Mouse (Mus musculus) layer of hippocampus, adult 18-20 months (tissue): ENCODE results near the gene D430042O09Rik. TPM values are rescaled to one million over a fixed set of nuclear protein-coding genes. Genes with fewer than 3 reads are reported as not detected.
A peak's percentile ranks its signal among the peaks of the same experiment; 100 is the strongest.

Experiments used
- DNase-seq, 2 experiments: peaks; one replicate each; pipeline ENCODE4 v3.0.0; 2022; ENCODE audit warnings: low spot score in 2 of 2
- total RNA-seq, 2 experiments: library from RNA; stranded (reverse); gene quantifications; 2 replicates each; pipeline ENCODE4 v1.2.3; 2021

The D430042O09Rik gene
- total RNA-seq, 2 experiments from 2014 or later = 28.4 to 29.5 TPM

- no peak for DNase-seq
These were observed 82.4 kb downstream of the D430042O09Rik start for GRCm38 (mm10) chr7:125790039-125790438.

DNA sequence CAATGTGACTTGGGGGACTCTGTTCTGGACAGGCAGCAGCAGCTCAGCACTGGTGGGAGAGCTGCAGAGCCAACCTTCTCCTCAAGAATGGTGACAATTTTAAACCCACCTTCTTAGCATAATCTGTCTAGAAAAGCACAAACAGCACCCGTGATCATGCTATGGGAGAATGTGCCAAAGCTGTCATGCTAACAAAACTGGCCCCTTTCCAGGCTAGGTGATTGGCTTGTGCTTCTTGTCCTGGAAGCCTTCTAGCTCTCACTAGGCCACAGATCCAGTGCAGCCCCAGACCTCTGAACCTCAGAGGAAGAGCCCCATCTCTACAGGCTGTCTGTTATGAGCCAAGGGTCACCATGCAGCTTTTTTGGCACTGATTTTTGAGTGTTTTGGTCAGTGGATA, 98.9 kb downstream of the D430042O09Rik start:
- DNase-seq = no peak

DNA sequence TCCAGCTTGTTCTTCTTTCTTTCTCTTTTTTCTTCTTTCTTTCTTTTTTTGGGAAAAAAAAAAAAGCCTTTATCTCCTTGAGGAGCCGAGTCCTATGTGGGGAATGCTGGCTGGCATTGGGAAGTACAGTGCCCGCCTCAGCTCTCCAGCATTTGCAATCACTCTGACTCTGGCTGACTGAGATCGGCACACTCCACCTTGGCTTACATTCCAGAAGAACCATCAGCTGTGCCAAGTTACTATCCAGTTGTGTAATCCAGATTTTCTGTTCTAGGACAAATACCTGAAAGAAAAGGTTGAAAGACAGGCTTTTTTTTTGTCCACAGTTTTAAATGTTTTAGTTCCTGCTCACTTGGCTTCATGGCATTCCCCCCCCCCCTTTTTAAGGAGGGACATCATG, 100.5 kb downstream of the D430042O09Rik start:
- DNase-seq = no peak

DNA sequence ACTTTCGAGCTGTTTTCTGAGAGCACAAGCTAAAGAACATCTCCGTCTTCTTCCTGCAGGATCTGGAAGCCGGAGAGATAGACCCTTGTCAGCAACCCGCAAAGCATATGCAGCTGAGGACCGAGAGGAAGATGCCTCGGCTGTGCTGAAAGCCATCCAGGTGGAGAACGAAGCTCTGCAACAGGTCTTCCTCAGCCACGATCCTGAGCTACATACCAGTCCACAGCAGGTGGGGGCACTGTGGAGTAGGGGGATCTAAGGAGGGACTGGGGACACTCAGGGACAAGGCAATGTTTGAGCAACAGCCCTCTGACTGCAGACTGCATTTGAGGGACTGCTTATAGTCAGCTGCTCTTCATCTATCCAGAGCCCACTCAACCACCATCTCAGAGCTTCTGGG, 105.0 kb downstream of the D430042O09Rik start:
- no peak for DNase-seq

DNA sequence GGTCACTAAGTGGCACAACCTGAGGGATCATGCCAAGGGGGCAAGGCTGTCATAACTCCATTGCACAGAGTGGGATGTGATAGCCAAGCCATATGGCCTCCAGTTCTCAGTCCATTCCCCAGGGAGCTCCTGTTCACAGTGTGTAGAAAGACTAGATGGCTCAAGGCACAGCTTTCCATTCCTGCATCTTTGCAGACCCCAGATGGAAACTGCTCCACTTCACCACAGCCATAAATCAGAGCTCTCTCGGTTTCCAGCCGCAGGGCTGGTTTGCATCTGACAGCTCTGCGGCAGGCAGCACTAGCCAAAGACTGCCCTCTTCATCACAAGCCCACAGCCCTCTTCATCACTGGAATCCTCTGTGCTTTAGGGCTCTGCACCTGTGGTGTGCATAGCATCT, 108.0 kb downstream of the D430042O09Rik start:
- no peak for DNase-seq

- no peak for DNase-seq
These were observed 110.6 kb downstream of the D430042O09Rik start for GRCm38 (mm10) chr7:125818301-125818712.

DNA sequence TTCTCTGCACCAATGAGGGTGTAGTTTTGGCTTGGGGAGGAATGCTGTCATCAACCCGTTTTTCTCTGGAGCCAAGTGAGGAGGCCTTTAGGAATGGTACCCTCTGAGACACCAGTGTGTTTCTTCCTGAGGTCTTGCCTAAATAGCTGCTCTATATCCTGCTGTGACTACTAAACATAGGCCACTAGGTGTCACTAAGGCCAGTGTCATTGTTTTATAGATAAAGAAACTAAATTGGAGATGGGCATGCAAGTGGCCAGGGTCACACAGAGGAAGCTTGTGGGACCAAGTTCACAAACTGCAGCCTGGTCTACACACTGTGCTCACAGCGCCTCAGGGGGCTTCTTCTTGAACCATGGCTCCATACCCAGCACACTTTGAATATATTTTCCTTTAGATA, 112.5 kb downstream of the D430042O09Rik start:
- peak in 1 of 2 experiments; percentile 16 for DNase-seq

DNA sequence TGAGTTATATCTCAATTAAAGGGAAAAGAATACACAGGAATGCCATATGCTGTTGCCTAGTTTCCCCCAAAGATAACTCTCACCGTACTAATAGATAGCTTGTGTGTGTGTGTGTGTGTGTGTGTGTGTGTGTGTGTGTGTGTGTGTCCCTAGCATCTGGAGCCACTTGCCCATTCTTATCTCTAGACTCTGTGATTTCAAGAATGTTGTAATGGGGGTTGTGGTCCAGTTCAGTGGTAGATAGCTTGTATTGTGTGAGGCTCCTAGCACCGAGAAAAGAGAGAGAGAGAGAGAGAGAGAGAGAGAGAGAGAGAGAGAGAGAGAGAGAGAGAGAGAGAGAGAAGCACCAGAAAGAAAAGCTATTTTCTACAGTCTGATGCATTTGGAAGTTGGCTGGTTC, 118.7 kb downstream of the D430042O09Rik start:
- DNase-seq = no peak

GRCm38 (mm10) chr7:125826887-125827286, 119.2 kb downstream of the D430042O09Rik start:
- no peak for DNase-seq

DNA sequence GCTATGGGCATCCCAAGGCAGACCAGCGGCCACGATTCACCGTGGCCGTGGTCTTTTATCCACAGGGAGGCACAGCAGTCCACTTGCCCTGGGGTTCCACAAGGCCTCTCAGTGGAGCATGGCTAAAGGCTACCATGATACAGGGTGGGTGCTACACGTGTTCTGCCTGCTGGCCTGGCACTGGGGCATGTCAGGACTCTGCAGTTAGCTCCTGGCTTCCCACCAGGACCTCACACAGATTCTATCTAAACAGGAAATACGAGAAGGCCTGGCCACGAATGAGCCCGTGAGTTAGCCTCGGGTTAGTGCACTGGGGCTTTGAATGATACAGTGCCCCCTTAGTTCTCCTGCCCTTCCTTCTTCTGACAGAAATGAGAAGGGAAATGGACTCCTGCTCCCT, 119.7 kb downstream of the D430042O09Rik start:
- no peak for DNase-seq

GRCm38 (mm10) chr7:125828561-125828960, 120.9 kb downstream of the D430042O09Rik start:
- DNase-seq = no peak

DNA sequence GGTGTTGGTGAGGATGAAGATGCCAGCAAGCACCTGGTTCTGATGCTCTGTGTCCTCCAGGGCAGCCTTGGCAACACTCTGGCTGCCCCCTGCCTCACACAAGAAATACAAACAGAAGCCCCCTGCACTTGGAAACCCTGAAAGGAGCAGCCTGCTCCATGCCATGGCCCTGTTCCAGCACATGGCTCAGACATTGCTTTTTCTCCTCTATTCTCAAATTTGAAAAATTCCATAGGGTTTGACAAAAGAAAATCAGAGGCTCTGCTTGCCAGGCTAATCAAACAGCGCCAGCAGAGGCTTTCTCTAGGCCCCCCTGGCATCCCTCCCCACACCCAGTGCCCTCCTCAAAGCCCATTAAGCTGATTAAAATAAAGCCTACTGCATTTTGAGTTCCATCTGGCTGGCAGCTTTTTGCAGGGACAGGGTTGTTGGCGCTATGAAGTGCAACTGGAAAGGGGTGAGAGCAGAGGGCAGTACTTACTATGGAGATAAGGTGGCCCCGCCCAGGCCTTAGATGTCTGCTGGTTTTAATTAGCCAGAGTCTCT, 121.5 kb downstream of the D430042O09Rik start:
- DNase-seq = no peak

GRCm38 (mm10) chr7:125832767-125833166, 125.1 kb downstream of the D430042O09Rik start:
- DNase-seq = no peak

DNA sequence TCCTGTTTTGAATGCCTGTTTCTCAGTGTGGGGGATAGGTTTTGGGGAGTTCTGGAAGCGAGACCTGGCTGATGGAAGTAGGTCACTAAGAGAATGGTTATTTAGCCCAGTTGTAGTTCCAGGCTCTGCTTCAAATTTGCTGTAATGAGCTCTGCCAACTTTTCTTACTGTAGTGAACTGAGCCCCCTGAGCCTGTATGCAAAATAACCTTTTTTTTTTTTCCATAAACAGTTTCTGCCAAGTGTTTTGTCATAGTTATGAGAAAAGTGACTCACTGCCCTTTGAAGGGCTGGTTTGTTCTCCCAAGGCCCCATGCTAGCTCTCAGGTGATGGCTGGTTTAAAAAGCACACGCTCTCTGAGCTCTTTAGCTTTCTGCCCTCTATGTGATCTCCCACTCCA, 125.8 kb downstream of the D430042O09Rik start:
- no peak for DNase-seq

DNA sequence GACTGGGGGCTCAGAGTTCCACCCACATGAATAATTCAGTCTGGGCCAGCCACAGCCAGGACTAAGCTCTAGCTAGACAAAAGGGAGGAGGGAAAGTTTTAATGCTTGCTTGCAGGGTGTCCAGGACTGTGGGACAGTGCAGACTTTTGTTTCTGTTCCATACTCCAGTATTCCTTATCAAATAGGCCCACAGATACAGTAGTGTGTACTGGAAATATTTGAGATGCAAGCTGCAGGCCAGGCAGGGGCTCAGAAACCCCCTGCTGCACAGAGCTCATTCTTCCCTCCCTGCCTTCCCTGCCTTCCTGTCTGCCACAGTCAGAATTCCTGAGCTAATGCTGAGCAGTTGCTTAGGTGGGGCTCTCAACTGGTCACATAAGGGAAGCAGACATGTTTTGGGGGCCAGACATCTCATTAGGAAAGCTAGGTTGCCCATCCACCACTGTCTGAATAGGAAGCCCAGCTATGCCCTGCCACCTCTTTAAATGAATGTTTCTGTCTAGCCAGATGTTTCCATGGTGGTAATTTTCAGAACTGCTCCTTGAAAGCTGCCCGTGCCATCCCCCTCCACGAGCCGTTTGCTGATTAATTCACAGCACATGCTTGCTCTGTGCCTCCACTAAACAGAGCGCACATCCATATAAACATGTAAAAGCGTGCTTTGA, 130.5 kb downstream of the D430042O09Rik start:
- no peak for DNase-seq

DNA sequence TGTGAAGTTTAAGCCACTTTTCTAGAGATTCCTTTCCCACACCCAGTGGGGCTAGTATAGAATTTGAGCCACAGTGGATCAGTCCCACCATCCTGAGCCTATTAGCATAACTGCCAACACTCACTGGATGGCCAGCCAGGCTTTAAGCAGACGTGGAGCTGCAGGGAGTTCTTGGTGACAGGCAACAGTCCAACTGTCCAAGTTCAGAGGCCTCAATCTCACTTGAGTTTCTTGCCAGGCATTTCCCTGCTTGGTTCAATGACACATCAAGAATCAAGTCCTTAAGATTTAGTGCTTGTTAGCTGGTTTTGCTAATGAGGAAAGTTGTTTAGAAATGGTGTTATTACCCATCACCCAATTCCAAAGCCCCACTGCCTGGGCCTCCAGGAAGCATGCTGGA, 137.9 kb downstream of the D430042O09Rik start:
- no peak for DNase-seq

DNA sequence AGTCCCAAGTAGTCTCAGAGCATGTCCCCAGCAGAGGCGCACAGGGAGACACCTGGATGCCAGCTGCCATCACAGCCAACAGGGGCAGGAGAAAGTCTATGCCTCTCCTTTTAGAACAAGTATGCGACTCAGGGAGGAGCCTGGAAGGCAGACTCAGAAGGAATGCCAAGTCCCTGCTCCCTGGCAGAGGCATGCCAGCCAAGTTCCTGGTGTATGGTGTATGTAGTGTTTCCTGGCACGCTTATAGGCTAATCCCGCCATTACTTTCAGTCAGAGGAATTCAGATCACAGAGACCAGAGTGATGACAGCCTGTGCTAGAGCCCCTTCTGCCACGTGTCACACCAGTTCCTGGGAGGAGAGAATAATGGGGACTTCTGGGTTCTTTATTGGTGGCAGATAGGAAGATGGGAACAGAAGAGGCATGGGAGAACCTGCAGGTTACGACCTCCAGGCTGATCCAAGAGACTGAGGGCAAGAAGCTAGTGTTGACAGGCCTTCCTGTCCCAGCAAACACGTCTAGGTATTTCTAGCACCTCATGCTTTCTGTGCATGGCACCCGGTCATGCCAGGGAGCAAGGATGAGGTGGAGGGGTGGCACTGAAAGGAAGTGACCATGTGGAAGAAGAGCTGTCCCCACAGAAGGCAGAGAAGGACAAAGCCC, 139.3 kb downstream of the D430042O09Rik start:
- DNase-seq = no peak

GRCm38 (mm10) chr7:125847528-125847866, 139.8 kb downstream of the D430042O09Rik start:
- no peak for DNase-seq

DNA sequence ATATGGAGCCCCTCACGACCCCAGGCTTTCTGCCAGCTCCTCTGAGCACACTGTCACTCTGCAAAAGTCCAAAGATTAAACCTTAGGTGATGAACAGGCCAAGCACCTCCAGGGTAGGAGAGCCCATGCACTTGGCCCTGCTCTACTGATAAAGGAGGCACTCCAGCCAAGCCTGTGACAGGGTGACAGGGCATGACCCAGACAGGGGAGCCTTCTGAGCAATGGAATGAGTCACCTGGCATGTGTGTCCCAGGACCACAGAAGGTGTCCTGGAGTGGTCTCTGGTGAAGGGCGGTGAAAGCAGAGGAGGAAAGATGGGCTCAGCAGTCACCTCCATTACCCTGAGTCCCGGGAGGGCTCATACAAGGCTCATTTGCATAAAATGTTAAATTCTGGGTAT, 151.9 kb downstream of the D430042O09Rik start:
- DNase-seq = no peak

DNA sequence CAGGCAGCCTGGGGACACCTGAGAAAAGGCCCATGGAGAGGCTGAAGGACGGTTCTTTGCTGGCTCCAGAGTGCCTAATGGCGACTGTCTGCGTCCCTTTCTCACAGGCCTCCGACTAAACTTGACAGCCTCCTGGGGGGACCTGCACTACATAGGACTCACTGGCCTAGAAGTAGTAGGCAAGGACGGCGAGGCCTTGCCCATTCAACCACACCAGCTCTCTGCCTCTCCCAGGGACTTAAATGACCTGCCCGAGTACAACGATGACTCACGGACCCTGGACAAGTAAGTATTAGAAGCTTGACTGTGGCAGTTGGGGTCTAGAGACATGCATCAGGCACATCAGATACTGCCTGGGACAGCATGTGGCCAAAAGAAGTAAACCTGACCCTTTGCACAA, 152.7 kb downstream of the D430042O09Rik start:
- DNase-seq = no peak

DNA sequence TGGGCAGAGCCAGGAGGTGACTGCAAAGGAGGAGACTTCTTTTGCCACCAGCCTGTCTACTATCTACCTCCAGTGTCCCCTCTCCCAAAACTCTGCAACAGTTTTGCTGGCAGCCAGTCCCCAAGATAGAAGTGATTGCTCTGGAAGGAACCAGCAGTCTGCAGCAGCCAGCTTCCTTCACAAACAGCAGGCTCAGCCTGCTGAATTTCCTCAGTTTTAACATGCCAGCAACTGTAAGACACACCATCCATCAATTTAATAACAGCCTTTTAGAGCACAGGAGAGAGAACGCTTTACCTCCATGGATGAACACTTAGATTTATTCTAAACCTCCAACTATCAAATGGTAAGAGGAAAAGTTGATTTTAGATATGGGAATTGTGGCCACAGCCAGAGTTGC, 156.3 kb downstream of the D430042O09Rik start:
- DNase-seq = no peak

GRCm38 (mm10) chr7:125865234-125865633, 157.5 kb downstream of the D430042O09Rik start:
- DNase-seq = no peak

DNA sequence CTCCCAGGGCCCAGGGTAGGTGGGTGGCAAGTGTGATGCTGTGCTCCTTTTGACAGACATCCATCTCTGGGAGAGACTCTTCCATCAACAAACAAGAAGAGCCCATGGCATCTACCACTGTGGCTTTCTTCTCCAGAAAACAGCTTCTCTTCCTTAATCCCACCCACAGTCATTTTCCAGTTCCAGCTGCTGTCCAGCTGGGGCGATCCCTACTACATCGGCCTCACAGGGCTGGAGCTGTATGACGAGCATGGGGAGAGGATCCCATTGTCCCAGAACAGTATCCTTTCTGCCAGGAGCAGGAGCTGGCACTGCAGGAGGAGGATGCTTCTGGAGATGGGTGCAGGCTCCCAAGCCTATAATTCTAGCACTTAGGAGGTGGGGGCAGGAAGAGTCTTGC, 160.9 kb downstream of the D430042O09Rik start:
- DNase-seq = no peak
